Mouse (Mus musculus) layer of hippocampus, postnatal 14 days (tissue): ENCODE results near the gene Cavin2. TPM values are rescaled to one million over a fixed set of nuclear protein-coding genes. Genes with fewer than 3 reads are reported as not detected.

Experiments
- DNase-seq, 2 experiments: peaks; one replicate each; pipeline ENCODE4 v3.0.0; 2021 to 2022; ENCODE audit warnings: low spot score in 2 of 2, mixed read lengths in 1 of 2
- long read RNA-seq, 2 experiments: library from polyadenylated mRNA; stranded (forward); transcript quantifications; one replicate each; pipeline ENCODE4 v2.0.0; 2021
- total RNA-seq, 2 experiments: library from RNA; stranded (reverse); gene quantifications; 2 replicates each; pipeline ENCODE4 v1.2.3; 2021

The Cavin2 gene
- 1 to 10 TPM; 6.3 to 8.1 TPM for total RNA-seq
- long read RNA-seq, experiment 1, transcript Cavin2-201 (2 exons, 3,055 nt): major isoform, 8 of 13 reads
- long read RNA-seq, experiment 1, partial matches to known transcripts: 5 of 13 reads
- long read RNA-seq, experiment 1, other reads (novel, unspliced or antisense): 0 of 13 reads
- long read RNA-seq, experiment 2, transcript Cavin2-201 (2 exons, 3,055 nt): major isoform, 19 of 26 reads
- long read RNA-seq, experiment 2, partial matches to known transcripts: 0 of 26 reads
- long read RNA-seq, experiment 2, other reads (novel, unspliced or antisense): 7 of 26 reads

GRCm38 (mm10) chr1:51288755-51289619, at the start of gene Cavin2:
Gene Cavin2, plus strand, starts transcription at chr1:51289126.
- DNase-seq: no peak

GRCm38 (mm10) chr1:51241311-51241986, 47.5 kb upstream of the Cavin2 start:
- no peak for DNase-seq

- DNase-seq: no peak
Observed at GRCm38 (mm10) chr1:51243294-51243693, 45.6 kb upstream of the Cavin2 start.

GRCm38 (mm10) chr1:51243869-51244268, 45.1 kb upstream of the Cavin2 start:
- DNase-seq: no peak

GRCm38 (mm10) chr1:51245381-51245780, 43.5 kb upstream of the Cavin2 start:
- no peak for DNase-seq

- DNase-seq: no peak
Observed at GRCm38 (mm10) chr1:51250302-51250701, 38.6 kb upstream of the Cavin2 start.

GRCm38 (mm10) chr1:51265118-51265800, 23.7 kb upstream of the Cavin2 start:
- DNase-seq: no peak

GRCm38 (mm10) chr1:51265926-51266325, 23.0 kb upstream of the Cavin2 start:
- DNase-seq: no peak

GRCm38 (mm10) chr1:51267125-51267524, 21.8 kb upstream of the Cavin2 start:
- DNase-seq: peak; percentile 24 to 46

GRCm38 (mm10) chr1:51268225-51268624, 20.7 kb upstream of the Cavin2 start:
- DNase-seq: no peak

GRCm38 (mm10) chr1:51270196-51270935, 18.6 kb upstream of the Cavin2 start:
- DNase-seq: no peak

- no peak for DNase-seq
Observed at GRCm38 (mm10) chr1:51271845-51272244, 17.1 kb upstream of the Cavin2 start.

- no peak for DNase-seq
Observed at GRCm38 (mm10) chr1:51272583-51273201, 16.2 kb upstream of the Cavin2 start.

- no peak for DNase-seq
Observed at GRCm38 (mm10) chr1:51277879-51278567, 10.9 kb upstream of the Cavin2 start.

- no peak for DNase-seq
Observed at GRCm38 (mm10) chr1:51288201-51288600, 725 bp upstream of the Cavin2 start.

GRCm38 (mm10) chr1:51289620-51290445, 907 bp downstream of the Cavin2 start:
- no peak for DNase-seq

- no peak for DNase-seq
Observed at GRCm38 (mm10) chr1:51290634-51291033, 1.7 kb downstream of the Cavin2 start.

- peak in 1 of 2 experiments; percentile 31 for DNase-seq
Observed at GRCm38 (mm10) chr1:51292348-51292747, 3.4 kb downstream of the Cavin2 start.
